Mouse (Mus musculus): Measurements from ENCODE around the gene Gfm1. TPM values are rescaled to one million over a fixed set of nuclear protein-coding genes. Genes with fewer than 3 reads are reported as not detected.

The Gfm1 gene
- total RNA-seq, 1 experiment = 88.2 TPM

DNA sequence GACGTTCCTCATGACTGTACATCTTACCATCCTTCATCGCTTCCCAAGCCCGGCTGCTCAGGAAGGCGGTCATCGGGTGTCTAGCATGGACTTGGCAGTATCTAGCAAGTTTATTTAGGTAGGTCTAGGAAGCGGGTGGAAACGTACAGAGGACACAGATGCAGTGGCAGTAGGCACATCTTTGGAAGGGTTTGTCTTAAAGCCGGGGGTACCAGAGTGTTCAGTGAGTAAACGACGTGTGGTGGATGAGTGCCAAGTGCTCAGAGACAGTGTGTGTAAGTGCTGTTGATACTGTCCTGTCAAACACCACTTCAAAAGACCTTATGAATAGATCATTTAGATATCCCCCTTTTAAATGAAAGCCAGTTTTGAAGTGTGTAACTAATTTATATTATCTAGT, 32.7 kb downstream of the Gfm1 start:
- Histone ChIP-seq H3K4me3 (ENCODE audit: insufficient read depth in 1 of 2, low read depth in 1 of 2, low read length in 2 of 2, poor library complexity in 1 of 2, severe bottlenecking in 1 of 2) (no peak overlapping the region), H3K36me3 (ENCODE audit: control insufficient read depth, insufficient read depth, low read length, poor library complexity, severe bottlenecking) (peaks cover 19% of the 10 kb centered on the region), H3K9ac (ENCODE audit: insufficient read depth, low read depth, low read length, poor library complexity, severe bottlenecking) (no peak overlapping the region), H3K4me1 (ENCODE audit: control insufficient read depth in 2 of 2, insufficient read depth in 2 of 2, low read length in 2 of 2, poor library complexity in 1 of 2) (peaks cover 4 to 5% of the 10 kb centered on the region in 2 experiments; a peak in 2 of 4 replicates), H3K27ac (ENCODE audit: insufficient read depth, low read depth, low read length, poor library complexity, severe bottlenecking) (no peak overlapping the region), H3K9me3 (ENCODE audit: control insufficient read depth, insufficient read depth, low read depth, low read length) (no peaks in the 10 kb centered on the region)
- in situ Hi-C loops (cut with MboI; ENCODE audit: low sequenced_read_pairs in 2 of 2, unreplicated experiment in 2 of 2) = no loop called here
- no peak for DNase-seq (ENCODE audit: low read depth, low spot score)
- TF ChIP-seq ZC3H11A (IDR thresholded peaks at IDR 0.05; ENCODE audit: borderline replicate concordance, low read depth, low read length) (no peak), MAFK (IDR thresholded peaks at IDR 0.05; ENCODE audit: insufficient read depth, low read depth, low read length) (no peak), CHD2 (IDR thresholded peaks at IDR 0.05; ENCODE audit: low read depth, low read length) (no peak), ZNF384 (IDR thresholded peaks at IDR 0.05; ENCODE audit: low read depth, low read length) (no peak), HCFC1 (IDR thresholded peaks at IDR 0.05; ENCODE audit: borderline replicate concordance, insufficient read depth, low read length) (no peak)

DNA sequence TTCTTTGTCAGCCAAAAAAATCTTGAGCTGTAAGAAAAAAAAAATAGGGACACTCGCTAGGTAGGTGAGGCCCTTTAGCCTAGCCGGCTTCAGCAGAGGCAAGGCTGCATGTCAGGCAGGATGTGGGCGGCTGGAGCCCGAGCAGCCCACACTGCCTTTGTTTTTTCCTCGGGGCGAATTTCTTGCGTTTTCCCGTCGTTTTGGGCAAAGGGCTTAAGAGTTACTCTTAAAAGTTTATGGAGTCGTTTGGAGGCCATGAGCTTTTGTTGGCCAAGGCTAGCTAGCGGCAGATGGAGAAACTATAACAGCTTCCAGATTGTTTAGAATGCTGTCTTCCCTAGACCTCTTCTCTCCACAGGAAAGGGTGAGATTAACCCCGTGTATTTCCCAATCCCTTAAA, 33.1 kb downstream of the Gfm1 start:
- Histone ChIP-seq H3K9me3 (ENCODE audit: control insufficient read depth, insufficient read depth, low read depth, low read length) (no peaks in the 10 kb centered on the region), H3K4me3 (ENCODE audit: insufficient read depth in 1 of 2, low read depth in 1 of 2, low read length in 2 of 2, poor library complexity in 1 of 2, severe bottlenecking in 1 of 2) (peak overlapping the region; percentile 77 to 79), H3K9ac (ENCODE audit: insufficient read depth, low read depth, low read length, poor library complexity, severe bottlenecking) (peak overlapping the region; percentile 76; the same call in 1 of the 2 replicates), H3K27ac (ENCODE audit: insufficient read depth, low read depth, low read length, poor library complexity, severe bottlenecking) (no peak overlapping the region), H3K36me3 (ENCODE audit: control insufficient read depth, insufficient read depth, low read length, poor library complexity, severe bottlenecking) (peaks cover 20% of the 10 kb centered on the region), H3K4me1 (ENCODE audit: control insufficient read depth in 2 of 2, insufficient read depth in 2 of 2, low read length in 2 of 2, poor library complexity in 1 of 2) (peaks cover 4 to 5% of the 10 kb centered on the region in 2 experiments; a peak in 2 of 4 replicates)
- in situ Hi-C loops (cut with MboI; ENCODE audit: low sequenced_read_pairs in 2 of 2, unreplicated experiment in 2 of 2) = no loop called here
- TF ChIP-seq ZC3H11A (IDR thresholded peaks at IDR 0.05; ENCODE audit: borderline replicate concordance, low read depth, low read length) (no peak), CHD2 (IDR thresholded peaks at IDR 0.05; ENCODE audit: low read depth, low read length) (no peak), MAFK (IDR thresholded peaks at IDR 0.05; ENCODE audit: insufficient read depth, low read depth, low read length) (no peak), HCFC1 (IDR thresholded peaks at IDR 0.05; ENCODE audit: borderline replicate concordance, insufficient read depth, low read length) (no peak), ZNF384 (IDR thresholded peaks at IDR 0.05; ENCODE audit: low read depth, low read length) (no peak)
- DNase-seq (ENCODE audit: low read depth, low spot score) = no peak

DNA sequence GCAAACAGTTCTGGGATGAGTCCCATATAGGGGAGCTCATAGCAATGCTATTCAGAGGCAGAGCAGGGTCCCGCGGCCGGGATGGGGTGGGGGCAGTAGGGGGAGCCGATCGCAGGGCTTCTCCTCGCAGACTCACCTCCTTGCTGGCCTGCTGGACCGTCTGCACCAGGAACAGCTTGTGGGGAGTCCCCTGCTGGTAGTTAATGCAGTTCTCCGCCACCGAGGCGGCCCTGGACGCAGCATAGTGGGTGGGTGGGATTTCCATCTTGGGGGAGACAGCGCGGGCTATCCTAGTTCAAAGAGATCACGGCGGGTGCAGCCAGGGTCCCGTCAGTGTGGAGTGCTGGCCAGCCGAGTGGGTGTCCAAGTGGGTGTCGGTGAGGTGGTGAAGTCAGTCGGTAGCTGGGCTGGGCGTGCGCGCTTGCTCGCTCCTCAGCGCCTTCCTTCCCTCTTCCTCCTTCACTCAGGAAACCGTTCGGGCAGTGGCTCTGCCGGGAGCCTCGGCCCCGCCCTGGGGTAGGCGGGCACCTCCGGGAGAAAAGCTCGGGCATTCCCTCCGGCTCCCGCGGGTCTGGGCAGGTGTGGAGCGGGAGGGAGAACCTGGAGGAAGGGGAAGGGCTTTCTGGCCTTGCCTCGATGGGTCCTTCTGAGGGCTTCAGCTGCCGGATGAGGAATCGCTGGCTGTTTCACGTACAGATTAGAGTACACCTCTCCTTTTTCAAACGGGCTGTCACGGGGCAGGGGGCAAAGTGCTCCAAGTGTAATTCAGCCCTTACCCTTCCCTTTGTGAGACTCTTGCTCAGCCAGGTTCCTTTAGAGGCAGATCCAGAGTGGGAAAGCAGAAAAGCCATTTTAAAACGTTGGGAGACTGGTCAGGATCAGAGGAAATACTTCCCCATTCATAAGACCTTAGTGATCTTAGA, 33.8 kb downstream of the Gfm1 start, which contains the start of gene Lxn:
Gene Lxn, minus strand, starts transcription at position 477 of the 923 bp plus-strand sequence.
- TF ChIP-seq MAFK (IDR thresholded peaks at IDR 0.05; ENCODE audit: insufficient read depth, low read depth, low read length) (no peak), HCFC1 (IDR thresholded peaks at IDR 0.05; ENCODE audit: borderline replicate concordance, insufficient read depth, low read length) (no peak), CHD2 (IDR thresholded peaks at IDR 0.05; ENCODE audit: low read depth, low read length) (no peak), ZC3H11A (IDR thresholded peaks at IDR 0.05; ENCODE audit: borderline replicate concordance, low read depth, low read length) (no peak), ZNF384 (IDR thresholded peaks at IDR 0.05; ENCODE audit: low read depth, low read length) (no peak)
- H3K4me1 ChIP-seq (ENCODE audit: control insufficient read depth in 2 of 2, insufficient read depth in 2 of 2, low read length in 2 of 2, poor library complexity in 1 of 2) = peaks cover 4 to 5% of the 10 kb centered on the region in 2 experiments; a peak in 2 of 4 replicates
- H3K9me3 ChIP-seq (ENCODE audit: control insufficient read depth, insufficient read depth, low read depth, low read length) = no peaks in the 10 kb centered on the region
- H3K27ac ChIP-seq (ENCODE audit: insufficient read depth, low read depth, low read length, poor library complexity, severe bottlenecking) = no peak within 1 kb of the TSS; the same call in 1 of the 2 replicates
- in situ Hi-C loops (cut with MboI; ENCODE audit: low sequenced_read_pairs in 2 of 2, unreplicated experiment in 2 of 2) = no loop called here
- peaks cover 21% of the 10 kb centered on the region for H3K36me3 ChIP-seq (ENCODE audit: control insufficient read depth, insufficient read depth, low read length, poor library complexity, severe bottlenecking)
- H3K9ac ChIP-seq (ENCODE audit: insufficient read depth, low read depth, low read length, poor library complexity, severe bottlenecking) = peak within 1 kb of the TSS; percentile 76
- peak within 1 kb of the TSS; percentile 77 to 79 for H3K4me3 ChIP-seq (ENCODE audit: insufficient read depth in 1 of 2, low read depth in 1 of 2, low read length in 2 of 2, poor library complexity in 1 of 2, severe bottlenecking in 1 of 2)
- DNase-seq (ENCODE audit: low read depth, low spot score) = peak; percentile 56

DNA sequence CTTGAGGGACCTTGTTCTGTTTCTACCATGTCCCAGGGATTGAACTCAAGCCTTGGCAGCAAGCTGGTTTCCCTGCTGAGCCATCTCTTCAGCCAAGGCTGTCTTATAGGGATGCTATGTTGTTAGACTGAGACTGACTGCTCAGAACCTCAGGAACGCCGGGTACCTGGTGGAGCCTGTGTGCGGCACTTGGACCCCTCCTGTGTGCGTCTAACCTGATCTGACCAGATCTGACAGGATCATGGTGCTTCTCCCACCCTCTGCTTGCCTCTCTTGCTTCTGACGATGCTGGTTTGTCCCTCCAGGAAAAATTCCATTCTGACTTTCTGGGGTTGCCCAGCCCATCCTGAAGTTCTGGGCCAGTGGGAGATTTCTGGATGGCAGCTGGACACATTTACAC, 36.7 kb downstream of the Gfm1 start:
- no peak for DNase-seq (ENCODE audit: low read depth, low spot score)
- TF ChIP-seq MAFK (IDR thresholded peaks at IDR 0.05; ENCODE audit: insufficient read depth, low read depth, low read length) (no peak), ZNF384 (IDR thresholded peaks at IDR 0.05; ENCODE audit: low read depth, low read length) (no peak), HCFC1 (IDR thresholded peaks at IDR 0.05; ENCODE audit: borderline replicate concordance, insufficient read depth, low read length) (no peak), ZC3H11A (IDR thresholded peaks at IDR 0.05; ENCODE audit: borderline replicate concordance, low read depth, low read length) (no peak), CHD2 (IDR thresholded peaks at IDR 0.05; ENCODE audit: low read depth, low read length) (no peak)

More for the DNA sequence above, 36.7 kb downstream of the Gfm1 start:
- Histone ChIP-seq H3K4me3 (ENCODE audit: insufficient read depth in 1 of 2, low read depth in 1 of 2, low read length in 2 of 2, poor library complexity in 1 of 2, severe bottlenecking in 1 of 2) (no peak overlapping the region), H3K27ac (ENCODE audit: insufficient read depth, low read depth, low read length, poor library complexity, severe bottlenecking) (no peak overlapping the region), H3K36me3 (ENCODE audit: control insufficient read depth, insufficient read depth, low read length, poor library complexity, severe bottlenecking) (peaks cover 20% of the 10 kb centered on the region), H3K9me3 (ENCODE audit: control insufficient read depth, insufficient read depth, low read depth, low read length) (no peaks in the 10 kb centered on the region), H3K9ac (ENCODE audit: insufficient read depth, low read depth, low read length, poor library complexity, severe bottlenecking) (no peak overlapping the region; the same call in 1 of the 2 replicates), H3K4me1 (ENCODE audit: control insufficient read depth in 2 of 2, insufficient read depth in 2 of 2, low read length in 2 of 2, poor library complexity in 1 of 2) (peaks cover 4 to 5% of the 10 kb centered on the region in 2 experiments; a peak in 2 of 4 replicates)
- in situ Hi-C loops (cut with MboI; ENCODE audit: low sequenced_read_pairs in 2 of 2, unreplicated experiment in 2 of 2) = no loop called here
